Mouse (Mus musculus) G1E (cell line): ENCODE measurements around the gene Pax7.

Source experiments
- CTCF ChIP-seq: IDR thresholded peaks from 2 replicates; pipeline ENCODE4 v1.5.1; 2012; ENCODE audit warnings: low read depth, low read length, inconsistent platforms, mixed read lengths
- GATA1 ChIP-seq: IDR thresholded peaks from 2 replicates; pipeline ENCODE4 v1.6.1; 2012; ENCODE audit warnings: borderline replicate concordance, low read length, inconsistent platforms, mixed read lengths
- POLR2AphosphoS5 ChIP-seq: IDR thresholded peaks from 2 replicates; pipeline ENCODE4 v1.6.1; 2012; ENCODE audit warnings: low read depth, low read length, inconsistent platforms; ENCODE audit not compliant: insufficient replicate concordance

DNA sequence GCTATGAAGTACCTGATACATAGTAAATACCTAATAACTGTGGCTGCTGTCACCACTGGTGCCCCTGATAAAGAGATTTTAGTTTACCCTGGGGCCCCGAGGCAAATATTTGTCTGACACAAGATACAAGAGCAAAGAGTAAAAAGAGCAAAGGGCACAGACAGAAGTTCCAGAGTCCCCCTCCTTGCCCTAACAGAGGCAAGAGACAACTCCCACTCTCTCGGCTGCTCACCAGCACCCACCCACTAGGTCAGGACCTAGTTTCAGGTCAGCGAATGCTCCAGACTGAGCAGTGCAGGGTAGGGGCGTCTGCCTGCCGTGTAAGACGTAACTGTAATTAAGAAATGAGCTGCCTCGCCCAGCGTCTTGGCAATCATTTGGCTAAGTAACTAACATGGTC, 42.2 kb downstream of the Pax7 start:
- TF ChIP-seq CTCF (no peak), POLR2AphosphoS5 (no peak), GATA1 (no peak)
